Mouse (Mus musculus): ENCODE data around the gene Atoh7. TPM values are rescaled to one million over a fixed set of nuclear protein-coding genes. Genes with fewer than 3 reads are reported as not detected.

Gene Atoh7
- polyA plus RNA-seq, 2 experiments from 2014 or later: not detected

Other genes with a start within 250 kb of the Atoh7 start
- gene Tet1, start 190.7 kb upstream of the Atoh7 start, polyA plus RNA-seq (2017; shearing (Covaris generic)): 1 to 10 TPM; 6.9 to 7.2 TPM
- 1 to 10 TPM; 2.9 to 3.4 TPM for gene Slc25a16, start 179.0 kb upstream of the Atoh7 start, polyA plus RNA-seq (2017; shearing (Covaris generic))
- gene Dna2, start 152.6 kb upstream of the Atoh7 start, polyA plus RNA-seq (2017; shearing (Covaris generic)): 1 to 10 TPM; 2.0 to 3.0 TPM
- gene Rufy2, start 119.4 kb upstream of the Atoh7 start, polyA plus RNA-seq (2017; shearing (Covaris generic)): 10 to 100 TPM; 41.0 to 52.8 TPM
- gene Hnrnph3, start 75.4 kb upstream of the Atoh7 start, polyA plus RNA-seq (2017; shearing (Covaris generic)): 100 to 1,000 TPM; 101 to 116 TPM
- under 1 TPM; 0.46 to 0.95 TPM for gene Pbld2, start 75.3 kb upstream of the Atoh7 start, polyA plus RNA-seq (2017; shearing (Covaris generic))
- gene Pbld1, start 39.5 kb upstream of the Atoh7 start, polyA plus RNA-seq (2017; shearing (Covaris generic)): under 1 TPM in 1 of 2 experiments, not detected in 1; 0.13 TPM
- not detected for gene Mypn, start 104.3 kb downstream of the Atoh7 start, polyA plus RNA-seq (2017; shearing (Covaris generic))
- gene Herc4, start 144.2 kb downstream of the Atoh7 start, polyA plus RNA-seq (2017; shearing (Covaris generic)): 100 to 1,000 TPM in 1 of 2 experiments, 10 to 100 TPM in 1; 70.4 to 105 TPM